Mouse (Mus musculus) right cerebral cortex, adult 2 months (tissue): ENCODE measurements around the gene Aldh2.
"Not testable (repeated sequence)": the region's sequence is repeated elsewhere in the genome, so short reads cannot be mapped to it uniquely, and the experiment has no call there.

Experiments used
- DNase-seq, 2 experiments: peaks; one replicate each; pipeline ENCODE4 v3.0.0; 2021 to 2022; ENCODE audit warnings: low spot score in 2 of 2

Aldh2 gene

GRCm38 (mm10) chr5:121546530-121546895 lies 47.1 kb downstream of the Aldh2 start:
- peak; percentile 39 to 41 for DNase-seq

GRCm38 (mm10) chr5:121545793-121546529 lies 47.7 kb downstream of the Aldh2 start, which contains the start of gene Mapkapk5:
TSS of gene Mapkapk5 (minus strand) at chr5:121545905.
- DNase-seq: peak; percentile 96 to 98

- no peak for DNase-seq
Measured at GRCm38 (mm10) chr5:121544910-121545792, 48.5 kb downstream of the Aldh2 start, which contains the start of the genes Adam1a and Gm42878. TSS of gene Adam1a (minus strand) at chr5:121545482. TSS of gene Gm42878 (minus strand) at chr5:121545482.

GRCm38 (mm10) chr5:121543370-121543769 lies 50.3 kb downstream of the Aldh2 start:
- no peak for DNase-seq

- no peak for DNase-seq
Measured at GRCm38 (mm10) chr5:121541235-121541634, 52.4 kb downstream of the Aldh2 start.

- no peak for DNase-seq
Measured at GRCm38 (mm10) chr5:121540066-121540465, 53.6 kb downstream of the Aldh2 start.

GRCm38 (mm10) chr5:121537588-121537987 lies 56.0 kb downstream of the Aldh2 start:
- DNase-seq: no peak

GRCm38 (mm10) chr5:121536921-121537555 lies 56.6 kb downstream of the Aldh2 start:
- DNase-seq: no peak

GRCm38 (mm10) chr5:121535116-121535515 lies 58.5 kb downstream of the Aldh2 start:
- no peak for DNase-seq

- DNase-seq: no peak
Measured at GRCm38 (mm10) chr5:121534521-121534920, 59.1 kb downstream of the Aldh2 start.

GRCm38 (mm10) chr5:121526961-121527360 lies 66.7 kb downstream of the Aldh2 start:
- no peak for DNase-seq

GRCm38 (mm10) chr5:121526526-121526925 lies 67.1 kb downstream of the Aldh2 start:
- no peak for DNase-seq

GRCm38 (mm10) chr5:121525774-121526450 lies 67.7 kb downstream of the Aldh2 start:
- DNase-seq: no peak

GRCm38 (mm10) chr5:121519758-121520157 lies 73.9 kb downstream of the Aldh2 start:
- not testable (repeated sequence) for DNase-seq

GRCm38 (mm10) chr5:121518983-121519382 lies 74.6 kb downstream of the Aldh2 start:
- no peak for DNase-seq
